Mouse (Mus musculus): ENCODE results near the gene Pde8b.

Pde8b gene

DNA sequence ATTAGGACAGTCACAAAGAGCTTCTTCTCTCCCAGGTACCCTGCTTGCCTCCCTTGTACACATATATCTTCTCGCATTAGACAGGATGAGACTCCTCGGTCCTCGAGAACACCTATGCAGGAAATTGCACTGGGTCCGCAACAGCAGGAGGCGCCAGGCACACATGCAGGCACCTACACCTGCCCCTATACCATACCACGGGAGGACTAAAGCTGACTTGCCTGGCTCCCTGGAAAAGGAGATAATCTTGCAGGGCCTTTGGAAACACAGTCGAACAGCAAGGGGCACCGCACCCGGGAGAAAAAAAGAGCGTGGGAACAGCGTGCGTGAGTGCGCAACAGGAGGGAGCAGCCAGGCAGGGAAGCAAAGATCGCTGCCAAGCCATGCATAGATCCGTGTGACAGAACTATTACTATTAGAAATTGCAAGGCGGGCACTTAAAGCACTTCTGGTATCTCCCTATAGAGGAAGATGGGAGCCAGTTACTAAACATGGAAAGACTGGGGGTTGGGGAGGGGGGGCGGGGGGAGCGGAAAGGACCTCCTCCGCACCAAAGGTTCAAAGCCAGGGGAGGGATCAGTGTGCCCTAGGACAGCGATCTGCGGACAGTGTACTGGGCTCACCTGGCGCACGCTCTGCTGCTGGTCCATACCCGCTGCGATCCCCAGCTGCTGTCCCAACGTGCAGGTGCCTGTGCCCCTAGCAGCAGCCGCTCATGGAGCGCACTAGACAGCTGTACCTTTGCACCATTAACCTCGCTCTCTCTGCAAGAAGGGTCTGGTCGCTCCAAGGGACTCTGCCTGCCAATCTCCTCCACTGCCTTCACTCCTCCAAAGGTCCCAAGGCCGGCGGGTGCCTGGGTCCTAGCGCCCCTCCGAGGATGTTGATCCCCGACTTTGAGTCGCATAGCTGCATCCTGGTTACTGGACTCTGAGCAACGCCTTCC is at the start of gene Pde8b:
Gene Pde8b, minus strand, starts transcription at position 826 of the 946 bp plus-strand sequence.
- peak in 1 of 2 experiments; percentile 34 for DNase-seq (ENCODE audit: low spot score in 2 of 2)

GRCm38 (mm10) chr13:95291983-95292382 is 41.8 kb upstream of the Pde8b start:
- no peak for DNase-seq (ENCODE audit: low spot score in 2 of 2)

DNA sequence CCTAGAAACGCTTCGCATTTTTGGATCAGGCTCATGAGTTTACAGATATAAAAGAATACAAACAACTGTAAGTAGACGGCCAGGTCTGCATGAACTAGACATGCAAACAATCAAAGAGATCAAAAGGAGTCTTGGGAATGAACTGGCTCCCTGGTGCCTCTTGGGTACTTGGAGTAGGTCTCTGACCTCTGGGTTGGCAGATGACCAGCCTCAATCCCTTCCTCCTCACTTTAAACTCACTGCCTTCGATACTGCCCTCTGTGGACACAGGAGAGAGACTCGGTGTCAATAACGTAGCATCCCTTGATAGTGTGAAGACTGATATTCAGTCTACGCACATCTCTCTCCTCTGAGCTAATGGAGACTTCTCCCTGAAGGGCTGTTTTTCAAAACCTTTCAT is 37.9 kb upstream of the Pde8b start:
- no peak for DNase-seq (ENCODE audit: low spot score in 2 of 2)

- DNase-seq (ENCODE audit: low spot score in 2 of 2): peak; percentile 68 to 72
Observed at GRCm38 (mm10) chr13:95286989-95287388, 36.9 kb upstream of the Pde8b start.

DNA sequence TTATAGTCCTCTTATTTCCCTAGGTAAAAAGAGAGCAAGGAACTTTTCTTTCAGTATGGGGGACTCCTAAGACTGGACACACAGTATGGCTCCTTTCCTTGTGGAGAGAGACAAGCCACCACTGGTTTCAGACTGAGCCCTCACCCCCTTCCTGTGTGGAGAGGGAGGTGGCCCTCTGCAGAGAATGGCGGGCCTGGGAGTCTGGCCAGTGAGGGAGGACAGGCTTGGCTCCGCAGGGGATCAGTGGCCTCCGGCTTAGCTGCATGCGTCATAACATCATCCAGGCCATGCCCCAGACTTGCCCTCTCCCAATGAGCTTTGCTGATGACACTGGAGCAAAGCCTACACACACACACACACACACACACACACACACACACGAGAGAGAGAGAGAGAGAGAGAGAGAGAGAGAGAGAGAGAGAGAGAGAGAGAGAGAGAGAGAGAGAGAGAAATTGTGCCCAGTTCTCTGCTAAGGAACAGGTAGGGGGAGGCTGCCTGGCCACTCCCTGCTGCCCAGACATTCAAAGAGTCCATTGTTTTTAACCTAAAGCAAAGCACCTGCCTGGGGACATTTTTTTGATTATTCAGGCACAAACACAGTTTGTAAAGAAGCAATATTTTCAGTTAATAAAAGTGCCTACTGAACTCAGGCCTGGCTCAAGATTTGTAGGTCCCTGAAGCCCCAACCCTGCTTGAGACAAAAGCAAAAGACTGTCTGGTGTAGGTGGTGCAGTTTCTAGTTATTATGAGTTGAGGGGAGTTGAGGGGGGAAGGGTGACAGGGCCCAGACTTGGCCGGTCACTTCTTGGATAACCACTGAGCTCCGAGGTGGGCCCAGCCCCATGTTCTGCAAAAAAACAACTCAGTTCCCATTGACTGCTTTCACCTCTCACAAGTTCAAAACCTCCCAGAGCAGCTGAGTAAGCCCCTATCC is 31.9 kb upstream of the Pde8b start:
- no peak for DNase-seq (ENCODE audit: low spot score in 2 of 2)

DNA sequence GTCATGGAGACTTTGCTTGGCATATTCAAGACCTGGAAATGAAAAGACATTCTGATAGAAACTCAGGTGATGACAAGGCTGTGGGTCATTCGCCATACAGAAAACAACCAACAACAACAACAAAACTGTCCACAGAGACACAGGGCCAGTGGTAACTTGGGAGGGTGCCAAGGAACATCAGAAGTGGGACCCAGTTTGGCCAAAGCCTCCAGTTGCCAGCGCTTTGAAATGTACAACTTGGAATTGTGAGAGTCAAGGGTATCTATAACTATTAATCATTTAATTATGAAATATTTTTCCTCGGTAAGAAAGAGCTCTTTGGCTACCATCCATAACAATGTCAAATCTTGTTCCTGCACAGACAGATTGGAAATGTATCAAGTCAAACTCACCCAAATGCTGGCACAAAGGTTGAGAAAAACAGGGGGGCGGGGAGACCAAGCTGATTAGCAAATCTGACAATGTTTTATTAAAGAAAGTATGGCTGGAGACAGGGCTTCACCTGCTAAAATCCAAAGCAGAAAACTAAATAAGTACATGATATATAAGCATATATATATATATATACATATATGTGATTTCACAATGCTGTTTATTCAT is 28.4 kb upstream of the Pde8b start:
- no peak for DNase-seq (ENCODE audit: low spot score in 2 of 2)

DNA sequence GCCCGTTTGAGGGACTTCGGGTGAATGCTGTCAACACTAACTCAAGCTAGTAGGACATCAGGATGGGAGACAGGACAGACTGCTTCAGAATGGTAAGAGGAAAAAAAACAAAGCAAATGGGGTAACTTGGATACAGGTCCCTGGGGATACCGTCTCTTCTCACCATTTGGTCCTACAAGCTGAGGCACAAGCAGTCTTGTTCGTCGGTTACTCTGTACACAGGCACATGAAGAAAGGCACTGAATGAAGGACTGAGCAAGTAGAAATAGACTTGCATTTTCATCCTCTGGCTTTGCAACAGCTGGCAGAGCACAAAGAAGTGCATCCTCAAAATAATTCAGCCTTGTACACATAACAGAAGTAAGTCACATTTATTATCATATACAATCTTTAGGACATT is 14.6 kb upstream of the Pde8b start:
- DNase-seq (ENCODE audit: low spot score in 2 of 2): no peak

- DNase-seq (ENCODE audit: low spot score in 2 of 2): no peak
Observed at GRCm38 (mm10) chr13:95260886-95261789, 11.0 kb upstream of the Pde8b start.

GRCm38 (mm10) chr13:95260391-95260790 is 10.3 kb upstream of the Pde8b start:
- no peak for DNase-seq (ENCODE audit: low spot score in 2 of 2)

- no peak for DNase-seq (ENCODE audit: low spot score in 2 of 2)
Observed at GRCm38 (mm10) chr13:95257083-95257482, 6.9 kb upstream of the Pde8b start.

- DNase-seq (ENCODE audit: low spot score in 2 of 2): no peak
Observed at GRCm38 (mm10) chr13:95255083-95255482, 4.9 kb upstream of the Pde8b start.

DNA sequence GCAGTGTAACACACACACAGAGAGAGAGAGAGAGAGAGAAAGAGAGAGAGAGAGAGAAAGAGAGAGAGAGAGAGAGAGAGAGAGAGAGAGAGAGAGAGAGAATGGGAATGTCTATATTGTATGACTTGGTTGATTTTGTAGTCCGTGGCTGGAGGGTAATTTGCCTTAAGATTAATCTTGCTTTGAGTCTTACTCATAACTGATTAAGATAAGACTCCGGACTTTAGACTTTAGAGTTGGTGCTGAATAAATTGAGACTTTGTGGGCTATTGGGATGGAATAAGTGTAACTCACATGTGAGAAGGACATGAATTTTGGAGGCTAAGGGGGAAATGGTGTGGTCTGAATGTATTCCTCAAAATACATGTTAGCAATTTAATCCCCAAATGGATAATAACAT is 7.1 kb downstream of the Pde8b start:
- no peak for DNase-seq (ENCODE audit: low spot score in 2 of 2)

- no peak for DNase-seq (ENCODE audit: low spot score in 2 of 2)
Observed at GRCm38 (mm10) chr13:95237488-95237887, 12.6 kb downstream of the Pde8b start.

DNA sequence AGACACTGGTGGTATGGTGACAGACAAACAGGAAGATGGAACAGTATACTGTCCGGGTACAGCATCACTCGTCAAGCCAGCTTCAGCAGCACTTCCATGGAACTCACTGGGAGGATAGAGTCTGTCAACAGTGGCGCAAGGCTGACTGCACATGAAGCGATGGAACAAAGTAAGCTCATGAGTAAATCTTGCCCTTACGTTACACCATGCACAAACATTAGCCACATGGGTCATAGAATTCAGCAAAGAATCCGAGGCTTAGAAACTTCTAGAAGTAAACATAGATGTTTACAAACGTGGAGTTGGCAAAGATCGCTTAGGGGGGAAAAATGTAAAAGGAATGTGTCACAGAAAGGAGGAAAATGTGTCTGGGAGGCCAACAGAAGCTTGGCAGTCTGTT is 14.9 kb downstream of the Pde8b start:
- DNase-seq (ENCODE audit: low spot score in 2 of 2): no peak

DNA sequence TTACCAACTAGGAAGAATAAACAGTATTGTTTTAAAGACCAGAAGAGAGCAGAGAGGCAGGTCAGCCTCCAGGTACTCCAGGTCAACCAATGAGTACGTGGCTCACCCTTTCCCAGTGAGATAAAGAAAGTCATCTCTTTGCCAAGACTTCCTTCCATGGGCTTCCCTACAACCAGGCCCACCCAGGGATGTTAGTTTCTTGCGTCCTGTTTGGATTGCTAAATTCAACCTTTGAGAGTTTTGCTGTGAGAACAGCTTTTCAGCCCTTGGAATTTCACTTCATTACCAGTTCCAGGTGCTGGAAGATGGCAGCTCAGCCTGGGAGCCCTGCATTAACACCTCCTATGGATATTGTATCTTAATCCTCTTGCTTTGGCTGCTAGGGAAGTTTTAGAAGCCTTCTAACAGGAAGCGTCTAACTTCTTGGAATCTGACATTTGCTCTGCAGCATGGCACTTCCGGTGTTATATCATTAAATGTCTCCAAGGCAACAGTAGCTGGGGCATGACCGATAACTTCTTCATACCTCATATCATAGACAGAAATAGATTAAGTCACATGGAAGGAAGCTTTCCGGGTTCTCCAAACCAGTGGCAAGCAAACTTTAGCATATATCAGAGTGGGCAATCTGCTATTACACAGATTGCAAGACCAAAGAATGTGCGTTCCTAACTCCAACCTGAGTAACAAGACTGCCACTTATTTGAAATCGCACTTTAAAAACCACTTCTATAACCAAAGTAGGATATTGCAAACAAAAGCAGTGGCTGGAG is 18.6 kb downstream of the Pde8b start:
- DNase-seq (ENCODE audit: low spot score in 2 of 2): no peak

- DNase-seq (ENCODE audit: low spot score in 2 of 2): no peak
Observed at GRCm38 (mm10) chr13:95230326-95230725, 19.8 kb downstream of the Pde8b start.

DNA sequence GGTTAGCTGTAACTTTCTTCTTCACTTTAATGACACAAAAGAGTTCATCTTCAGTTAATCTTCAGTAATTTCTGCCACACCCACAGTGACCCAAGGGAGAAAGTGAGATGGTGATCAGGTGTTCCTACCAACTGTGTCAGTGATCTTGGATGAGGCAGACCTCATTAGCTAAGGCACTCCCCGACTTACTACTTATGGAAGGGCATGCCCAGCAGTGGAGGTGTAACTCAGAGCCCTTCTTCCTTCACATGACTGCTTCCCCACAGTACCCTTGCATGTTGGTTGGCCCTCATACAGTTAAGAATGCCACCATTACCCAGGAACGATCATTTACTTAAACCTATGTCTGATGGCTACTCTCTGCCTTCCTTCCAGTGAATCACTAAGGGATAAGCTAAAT is 25.6 kb downstream of the Pde8b start:
- DNase-seq (ENCODE audit: low spot score in 2 of 2): no peak

- DNase-seq (ENCODE audit: low spot score in 2 of 2): no peak
Observed at GRCm38 (mm10) chr13:95223427-95223772, 26.7 kb downstream of the Pde8b start.

- peak; percentile 32 to 39 for DNase-seq (ENCODE audit: low spot score in 2 of 2)
Observed at GRCm38 (mm10) chr13:95222569-95223426, 27.3 kb downstream of the Pde8b start.
